Mouse (Mus musculus) liver, postnatal 0 days (tissue): Measurements from ENCODE around the gene Pcmt1. TPM values are rescaled to one million over a fixed set of nuclear protein-coding genes. Genes with fewer than 3 reads are reported as not detected.
"Not testable (repeated sequence)": the region's sequence is repeated elsewhere in the genome, so short reads cannot be mapped to it uniquely, and the experiment has no call there.

Experiments used
- ATAC-seq: fragments of 200-750 bp; cut with Nextera tagmentation; 2 replicates; pipeline ENCODE4 v1.8.0; 2017; ENCODE audit warnings: mild to moderate bottlenecking, moderate library complexity
- DNase-seq: peaks from one replicate; pipeline ENCODE4 v3.0.0-alpha.2; 2016
- H3K27ac ChIP-seq: fragments of 300-500 bp; sonication (generic); 2 replicates; pipeline ENCODE4 v1.5.1; 2014; ENCODE audit warnings: antibody characterized with exemption, moderate library complexity, mild to moderate bottlenecking, low read depth
- H3K27me3 ChIP-seq: fragments of 300-500 bp; sonication (generic); 2 replicates; pipeline ENCODE4 v1.6.1; 2014; ENCODE audit warnings: low read length, control low read depth, mixed read lengths; ENCODE audit not compliant: insufficient read depth
- H3K36me3 ChIP-seq: fragments of 300-500 bp; sonication (generic); replicated peaks from 2 replicates; pipeline ENCODE4 v1.6.1; 2014; ENCODE audit warnings: mild to moderate bottlenecking, control low read depth, low read length, moderate library complexity, mixed read lengths; ENCODE audit not compliant: insufficient read depth
- H3K4me1 ChIP-seq: fragments of 300-500 bp; sonication (generic); 2 replicates; pipeline ENCODE4 v1.6.1; 2014; ENCODE audit warnings: antibody characterized with exemption, mild to moderate bottlenecking, control low read depth; ENCODE audit not compliant: insufficient read depth
- H3K4me2 ChIP-seq: fragments of 300-500 bp; sonication (generic); 2 replicates; pipeline ENCODE4 v1.6.1; 2014; ENCODE audit warnings: low read depth, mild to moderate bottlenecking, low read length, moderate library complexity, mixed read lengths
- H3K4me3 ChIP-seq: fragments of 300-500 bp; sonication (generic); 2 replicates; pipeline ENCODE4 v1.5.1; 2014; ENCODE audit warnings: low read depth, low read length
- H3K9ac ChIP-seq: fragments of 300-500 bp; sonication (generic); replicated peaks from 2 replicates; pipeline ENCODE4 v1.6.1; 2014; ENCODE audit warnings: mild to moderate bottlenecking, moderate library complexity
- H3K9me3 ChIP-seq: fragments of 300-500 bp; sonication (generic); 2 replicates; pipeline ENCODE4 v1.6.1; 2016; ENCODE audit warnings: mild to moderate bottlenecking, control low read depth, low read length, mixed read lengths
- CTCF ChIP-seq: sonication (generic); IDR thresholded peaks from 2 replicates; pipeline ENCODE4 v1.5.1; 2016; ENCODE audit warnings: antibody characterized with exemption, low read depth
- EP300 ChIP-seq: IDR thresholded peaks from 2 replicates; pipeline ENCODE4 v1.6.1; 2016; ENCODE audit warnings: antibody characterized with exemption, low read depth, mild to moderate bottlenecking
- WGBS: fragments of 180-500 bp; shearing (Covaris S2); extraction: QIAGEN DNeasy Blood & Tissue Kit; methylation state at CpG from one replicate; pipeline ENCODE4 v1.1.7; 2014; ENCODE audit not compliant: insufficient replicate concordance; 5-methylcytosine and 5-hydroxymethylcytosine counted together
- polyA plus RNA-seq: library from polyadenylated mRNA; unstranded; fragments of >200 nt; fragmentation: Nextera tagmentation; extraction: Ambion mirVana; gene quantifications from 2 replicates; pipeline ENCODE4 v1.2.1, GENCODE M21; 2015

The Pcmt1 gene
- polyA plus RNA-seq, 1 experiment from 2014 or later, result 67.2 TPM

DNA sequence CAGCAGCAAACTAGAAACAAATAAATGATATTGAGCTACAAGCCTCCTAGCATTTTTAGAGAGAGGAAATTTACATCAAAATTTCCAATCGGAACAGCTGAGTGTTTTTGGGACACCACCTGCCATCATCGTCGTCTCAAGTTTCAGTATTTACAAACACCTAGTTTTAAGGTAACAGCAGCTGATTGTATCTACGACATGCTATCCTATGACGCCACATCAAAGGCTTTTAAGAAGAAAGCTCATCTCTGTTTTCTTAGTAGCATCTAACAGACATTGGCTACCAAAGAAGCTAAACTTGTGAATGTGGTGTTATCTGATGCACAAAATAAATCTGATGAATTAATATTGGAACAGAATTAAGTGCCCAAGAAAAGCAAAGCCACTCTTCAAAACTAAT lies 50.6 kb downstream of the Pcmt1 start:
- Histone ChIP-seq H3K27me3 (no peaks in the 10 kb centered on the region), H3K9me3 (no peaks in the 10 kb centered on the region), H3K36me3 (peaks cover 25% of the 10 kb centered on the region), H3K27ac (no peak overlapping the region), H3K9ac (no peak overlapping the region), H3K4me1 (no peaks in the 10 kb centered on the region), H3K4me3 (no peak overlapping the region), H3K4me2 (no peak overlapping the region)
- WGBS, result 92% methylated on average over 5 of the region's 5 CpGs
- DNase-seq, result no peak
- no peak for ATAC-seq
- TF ChIP-seq CTCF, result no peak
- no peak for TF ChIP-seq EP300

DNA sequence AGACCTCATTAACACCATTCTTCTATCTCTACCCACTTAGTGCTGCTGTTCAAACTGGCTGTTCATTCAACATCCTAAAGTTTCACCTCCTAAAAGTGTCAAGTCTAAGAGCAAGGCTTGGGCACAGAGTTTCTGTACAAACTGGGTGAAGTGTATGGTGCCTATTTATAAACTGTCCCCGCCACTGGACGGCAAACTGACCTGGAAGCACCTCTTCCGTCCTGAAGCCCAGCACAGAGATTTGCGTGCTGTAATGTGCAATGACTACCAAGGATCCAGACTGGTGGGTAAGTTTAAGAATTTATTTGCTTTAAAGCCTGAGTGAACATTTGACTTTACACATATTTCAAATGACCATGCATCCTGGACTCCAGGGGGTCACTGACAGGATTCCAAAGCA lies 51.8 kb downstream of the Pcmt1 start:
- H3K4me2 ChIP-seq, result no peak overlapping the region
- no peaks in the 10 kb centered on the region for H3K9me3 ChIP-seq
- H3K4me3 ChIP-seq, result no peak overlapping the region
- WGBS, result 80% methylated on average over 4 of the region's 4 CpGs
- peaks cover 25% of the 10 kb centered on the region for H3K36me3 ChIP-seq
- DNase-seq (no peak), ATAC-seq (no peak)
- H3K27me3 ChIP-seq, result no peaks in the 10 kb centered on the region
- H3K27ac ChIP-seq, result no peak overlapping the region
- H3K4me1 ChIP-seq, result no peaks in the 10 kb centered on the region
- no peak overlapping the region for H3K9ac ChIP-seq
- TF ChIP-seq EP300, result no peak
- no peak for TF ChIP-seq CTCF

DNA sequence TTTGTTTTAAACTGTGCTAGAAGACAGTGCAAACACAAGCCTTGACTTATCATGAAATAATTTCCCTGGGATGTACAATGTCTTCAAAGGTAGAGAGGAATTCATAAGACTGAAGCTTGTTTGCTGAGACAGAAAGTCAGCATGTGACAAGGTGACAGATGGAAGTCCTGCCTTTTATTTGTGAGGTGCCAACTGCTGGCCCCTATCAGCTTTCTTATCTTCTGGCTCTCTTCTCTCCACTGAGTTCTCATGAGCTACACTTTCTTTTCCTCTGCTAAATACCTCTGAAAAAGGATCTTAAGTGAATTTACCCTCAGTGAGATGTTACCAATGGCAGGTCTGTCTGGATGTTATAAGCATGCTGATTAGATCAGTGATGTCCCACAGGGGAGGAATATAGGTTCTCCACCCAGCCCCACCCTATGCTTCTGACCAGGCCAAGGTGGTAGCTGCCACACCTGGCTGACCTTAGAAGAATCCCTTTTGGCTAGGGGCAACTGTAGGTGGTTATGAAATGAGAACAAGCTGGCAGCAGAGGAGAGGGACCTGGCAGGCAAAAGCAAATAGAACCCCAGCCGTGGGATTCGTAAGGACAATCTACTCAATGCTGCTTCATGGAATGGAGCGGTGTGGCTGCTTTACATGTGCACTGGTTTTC lies 56.9 kb downstream of the Pcmt1 start:
- no peak for ATAC-seq
- H3K27ac ChIP-seq, result no peak overlapping the region
- no peaks in the 10 kb centered on the region for H3K9me3 ChIP-seq
- DNase-seq, result no peak
- no peak overlapping the region for H3K4me2 ChIP-seq
- H3K9ac ChIP-seq, result no peak overlapping the region
- 80% methylated on average over 3 of the region's 3 CpGs for WGBS
- no peak for TF ChIP-seq EP300
- no peak for TF ChIP-seq CTCF
- no peaks in the 10 kb centered on the region for H3K4me1 ChIP-seq
- H3K36me3 ChIP-seq, result peaks cover 3% of the 10 kb centered on the region; the same call in 1 of the 2 replicates
- no peaks in the 10 kb centered on the region for H3K27me3 ChIP-seq
- no peak overlapping the region for H3K4me3 ChIP-seq

DNA sequence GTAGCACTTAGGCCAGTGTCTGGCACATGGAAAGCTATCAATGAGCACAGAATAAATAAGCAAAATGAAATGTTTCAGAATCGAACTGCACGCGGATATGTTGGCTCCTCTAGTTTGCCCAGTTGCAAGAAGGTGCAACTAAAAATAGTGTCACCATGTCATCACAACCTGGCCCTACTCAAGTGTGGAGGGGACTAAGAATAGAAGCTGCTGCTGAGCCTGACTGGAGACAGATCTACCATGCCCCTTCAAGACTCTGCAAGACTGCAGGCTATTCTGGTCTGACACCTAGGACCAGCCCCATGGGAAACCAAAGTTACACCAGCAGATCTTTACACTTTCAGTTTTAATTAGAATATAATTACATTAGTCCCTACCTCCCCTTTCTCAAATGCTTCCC lies 58.6 kb downstream of the Pcmt1 start:
- Histone ChIP-seq H3K27ac (no peak overlapping the region), H3K9ac (no peak overlapping the region), H3K9me3 (no peaks in the 10 kb centered on the region), H3K27me3 (no peaks in the 10 kb centered on the region), H3K4me2 (no peak overlapping the region), H3K4me1 (no peaks in the 10 kb centered on the region), H3K4me3 (no peak overlapping the region), H3K36me3 (no peaks in the 10 kb centered on the region)
- ATAC-seq, result no peak
- DNase-seq, result no peak
- TF ChIP-seq CTCF (no peak), EP300 (no peak)
- WGBS, result 85% methylated on average over 3 of the region's 3 CpGs

DNA sequence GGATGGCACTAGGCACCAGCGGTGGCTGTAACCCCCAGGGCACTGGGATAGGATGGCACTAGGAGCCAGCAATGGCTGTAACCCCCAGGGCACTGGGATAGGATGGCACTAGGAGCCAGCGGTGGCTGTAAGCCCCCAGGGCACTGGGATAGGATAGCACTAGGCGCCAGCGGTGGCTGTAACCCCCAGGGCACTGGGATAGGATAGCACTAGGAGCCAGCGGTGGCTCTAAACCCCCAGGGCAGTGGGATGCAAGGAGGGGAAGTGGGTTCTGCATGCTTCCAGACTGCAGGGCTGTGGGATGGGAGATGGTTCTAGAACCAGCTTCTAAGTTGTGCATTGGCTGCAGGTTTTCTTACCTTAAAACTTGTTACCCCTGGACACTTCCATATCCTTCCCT lies 60.2 kb downstream of the Pcmt1 start:
- Histone ChIP-seq H3K4me3 (no peak overlapping the region), H3K27ac (no peak overlapping the region), H3K9ac (no peak overlapping the region), H3K9me3 (no peaks in the 10 kb centered on the region), H3K4me2 (no peak overlapping the region), H3K36me3 (no peaks in the 10 kb centered on the region), H3K4me1 (no peaks in the 10 kb centered on the region), H3K27me3 (no peaks in the 10 kb centered on the region)
- TF ChIP-seq CTCF (no peak), EP300 (no peak)
- DNase-seq (no peak), ATAC-seq (no peak)
- WGBS, result 85% methylated on average over 5 of the region's 5 CpGs

DNA sequence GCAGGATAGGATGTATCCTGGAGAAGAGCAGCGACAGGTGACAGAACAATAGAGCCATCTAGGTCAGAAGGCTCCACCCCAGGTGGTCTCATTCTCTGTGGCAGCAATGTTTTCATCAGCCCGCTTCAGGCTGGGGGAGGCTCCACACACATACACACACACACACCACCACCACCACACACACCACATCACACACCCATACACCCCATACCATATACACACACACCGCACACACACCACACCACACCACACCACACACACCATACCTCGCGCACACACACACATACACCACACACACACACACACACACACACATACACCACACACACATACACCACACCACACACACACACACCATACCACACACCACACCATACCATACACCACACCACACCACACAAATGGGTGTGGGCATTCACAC lies 61.1 kb downstream of the Pcmt1 start:
- no peak for TF ChIP-seq CTCF
- no peak for TF ChIP-seq EP300
- H3K9ac ChIP-seq, result no peak overlapping the region
- no peak overlapping the region for H3K4me2 ChIP-seq
- ATAC-seq (no peak), DNase-seq (no peak)
- no peaks in the 10 kb centered on the region for H3K27me3 ChIP-seq
- H3K27ac ChIP-seq, result no peak overlapping the region
- no peak overlapping the region for H3K4me3 ChIP-seq
- no peaks in the 10 kb centered on the region for H3K4me1 ChIP-seq
- WGBS, result 93% methylated on average over 5 of the region's 5 CpGs
- no peaks in the 10 kb centered on the region for H3K9me3 ChIP-seq
- no peaks in the 10 kb centered on the region for H3K36me3 ChIP-seq

DNA sequence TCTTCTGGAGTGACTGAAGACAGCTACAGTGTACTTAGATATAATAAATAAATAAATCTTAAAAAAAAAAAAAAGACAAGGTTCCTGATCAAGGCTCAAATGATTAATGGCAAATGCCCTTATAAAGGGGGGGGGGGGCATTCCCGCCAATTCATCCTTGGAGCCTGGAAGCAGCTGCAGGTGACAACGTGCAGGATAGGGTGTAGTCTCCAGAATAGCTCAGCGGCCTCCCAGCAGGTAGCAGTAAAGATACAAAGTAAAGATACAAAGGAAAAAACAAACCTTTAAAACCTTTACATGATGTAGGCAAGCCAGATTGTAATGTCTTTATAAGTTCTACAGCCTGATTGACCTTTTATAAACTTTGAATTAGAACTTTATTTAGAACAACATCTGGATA lies 63.4 kb downstream of the Pcmt1 start:
- H3K9ac ChIP-seq, ATAC-seq, H3K9me3 ChIP-seq, H3K27ac ChIP-seq, H3K4me1 ChIP-seq, H3K27me3 ChIP-seq, H3K36me3 ChIP-seq, H3K4me3 ChIP-seq, H3K4me2 ChIP-seq, DNase-seq: not testable (repeated sequence)
- WGBS, result 69% methylated on average over 3 of the region's 3 CpGs

DNA sequence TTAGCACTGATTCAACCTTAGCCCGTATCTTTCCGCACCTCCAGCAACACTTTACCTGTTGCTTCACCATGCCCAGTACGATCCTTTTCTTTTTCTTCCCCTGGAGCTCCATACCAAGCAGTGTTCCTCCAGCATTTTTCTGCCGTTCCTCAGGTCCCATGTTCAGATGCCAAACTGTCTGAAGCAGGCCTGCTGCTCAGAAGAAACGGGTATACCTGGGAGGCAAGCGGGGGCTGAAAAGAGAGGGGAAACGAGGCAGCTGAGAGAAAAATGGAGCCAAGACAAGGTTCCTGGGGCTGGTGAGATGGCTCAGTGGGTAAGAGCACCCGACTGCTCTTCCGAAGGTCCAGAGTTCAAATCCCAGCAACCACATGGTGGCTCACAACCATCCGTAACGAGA lies 63.8 kb downstream of the Pcmt1 start:
- not testable (repeated sequence) for DNase-seq, H3K4me2 ChIP-seq

More for the DNA sequence above, 63.8 kb downstream of the Pcmt1 start:
- H3K27me3 ChIP-seq, H3K9me3 ChIP-seq, H3K4me3 ChIP-seq, H3K36me3 ChIP-seq, ATAC-seq, H3K9ac ChIP-seq, H3K4me1 ChIP-seq, H3K27ac ChIP-seq: not testable (repeated sequence)
- 83% methylated on average over 9 of the region's 11 CpGs for WGBS
